Mouse (Mus musculus) heart, embryonic 16.5 days (tissue): ENCODE results near the gene Ciapin1. TPM values are rescaled to one million over a fixed set of nuclear protein-coding genes. Genes with fewer than 3 reads are reported as not detected.

Experiments
- ATAC-seq: fragments of 200-750 bp; cut with Nextera tagmentation; replicated peaks from 2 replicates; pipeline ENCODE4 v1.8.0; 2017; ENCODE audit warnings: moderate number of reproducible peaks; ENCODE audit not compliant: insufficient read depth, low FRiP score; ENCODE audit errors: extremely low read depth
- H3K27ac ChIP-seq: fragments of 300-500 bp; sonication (generic); 2 replicates; pipeline ENCODE4 v1.5.1; 2014; ENCODE audit warnings: mild to moderate bottlenecking, low read length, control low read depth, moderate library complexity
- H3K27me3 ChIP-seq: fragments of 300-500 bp; sonication (generic); 2 replicates; pipeline ENCODE4 v1.6.1; 2014; ENCODE audit warnings: low read length, mixed read lengths; ENCODE audit not compliant: control insufficient read depth, insufficient read depth
- H3K36me3 ChIP-seq: fragments of 300-500 bp; sonication (generic); 2 replicates; pipeline ENCODE4 v1.6.1; 2014; ENCODE audit not compliant: control insufficient read depth, insufficient read depth
- H3K4me1 ChIP-seq: fragments of 300-500 bp; sonication (generic); 2 replicates; pipeline ENCODE4 v1.6.1; 2014; ENCODE audit warnings: low read length, mixed read lengths; ENCODE audit not compliant: control insufficient read depth, insufficient read depth
- H3K4me2 ChIP-seq: fragments of 300-500 bp; sonication (generic); 2 replicates; pipeline ENCODE4 v1.6.1; 2014; ENCODE audit warnings: low read depth, mild to moderate bottlenecking, control low read depth, low read length
- H3K4me3 ChIP-seq: fragments of 300-500 bp; sonication (generic); 2 replicates; pipeline ENCODE4 v1.5.1; 2014; ENCODE audit warnings: mild to moderate bottlenecking, control low read depth, low read length
- H3K9ac ChIP-seq: fragments of 300-500 bp; sonication (generic); 2 replicates; pipeline ENCODE4 v1.6.1; 2014; ENCODE audit warnings: low read length, control low read depth
- H3K9me3 ChIP-seq: fragments of 300-500 bp; sonication (generic); replicated peaks from 2 replicates; pipeline ENCODE4 v1.6.1; 2016; ENCODE audit warnings: low read length; ENCODE audit not compliant: control insufficient read depth
- WGBS: fragments of 180-500 bp; shearing (Covaris S2); extraction: QIAGEN DNeasy Blood & Tissue Kit; methylation state at CpG from one replicate; pipeline ENCODE4 v1.1.7; 2014; 5-methylcytosine and 5-hydroxymethylcytosine counted together
- polyA plus RNA-seq: library from polyadenylated mRNA; unstranded; fragments of >200 nt; fragmentation: Nextera tagmentation; extraction: Ambion mirVana; gene quantifications from 2 replicates; pipeline ENCODE4 v1.2.1, GENCODE M21; 2015

Ciapin1 gene
- polyA plus RNA-seq: 88.2 and 98.8 TPM in 2 replicates

DNA sequence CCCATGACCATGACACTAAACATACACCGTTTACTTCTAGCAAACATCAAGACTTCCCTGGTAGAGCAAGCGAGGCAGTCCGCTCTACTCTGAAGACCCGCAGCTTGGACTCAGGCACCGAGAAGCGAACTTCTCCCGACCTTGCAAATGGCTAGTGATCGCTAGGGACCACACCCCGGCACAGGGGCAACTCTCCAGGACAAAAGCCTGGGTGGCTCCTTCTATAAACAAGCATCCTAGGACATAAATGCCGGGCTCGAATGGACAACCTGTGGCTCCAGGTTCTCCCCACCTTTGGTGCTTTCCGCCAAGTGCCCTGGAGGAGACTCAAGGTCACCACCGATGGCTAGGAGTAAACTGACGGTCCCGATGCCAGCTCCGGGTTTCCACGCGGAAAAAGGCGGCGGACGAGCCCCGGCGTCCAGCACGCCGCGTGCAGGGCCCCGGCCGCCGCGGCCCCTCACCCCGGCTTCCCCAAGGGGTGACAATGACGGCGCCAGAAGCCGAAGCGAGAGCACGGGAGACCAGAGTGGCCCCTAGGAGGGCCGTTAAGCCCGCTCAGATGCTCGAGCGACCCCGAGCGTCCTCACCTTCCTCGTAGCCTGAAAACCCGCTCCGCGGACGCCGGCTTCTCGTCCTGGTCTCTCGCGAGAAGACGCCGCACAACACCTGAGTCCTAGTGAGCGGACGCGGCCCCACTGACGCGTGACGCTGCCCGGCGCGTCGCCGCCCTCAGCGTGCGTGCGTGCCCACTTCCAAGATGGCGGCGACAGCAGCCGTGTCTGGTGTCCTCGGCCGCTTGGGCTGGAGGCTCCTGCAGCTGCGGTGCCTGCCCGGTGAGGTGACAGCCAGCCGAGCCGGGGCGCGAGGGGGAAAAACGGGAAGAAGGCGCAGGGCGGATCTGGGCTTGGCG lies at the start of gene Ciapin1, which contains the start of gene Coq9:
Ciapin1 (minus strand) TSS at position 697 of the 913 bp plus-strand sequence.
Coq9 (plus strand) TSS at position 660 of the 913 bp plus-strand sequence.
- ATAC-seq: peak; percentile 97
- H3K36me3 ChIP-seq: 0 out of 2 replicates have a peak, but pooled peaks cover 5% of the 10 kb centered on the region
- no peaks in the 10 kb centered on the region for H3K9me3 ChIP-seq
- H3K27ac ChIP-seq: peak within 1 kb of the TSS; percentile 99
- peak within 1 kb of the TSS; percentile 95 for H3K4me2 ChIP-seq
- whole genome bisulfite sequencing: under 1% methylated on average over 82 of the region's 82 CpGs
- no peaks in the 10 kb centered on the region for H3K27me3 ChIP-seq
- peak within 1 kb of the TSS; percentile 99 for H3K9ac ChIP-seq
- peaks cover 16% of the 10 kb centered on the region for H3K4me1 ChIP-seq
- peak within 1 kb of the TSS; percentile 99 for H3K4me3 ChIP-seq

DNA sequence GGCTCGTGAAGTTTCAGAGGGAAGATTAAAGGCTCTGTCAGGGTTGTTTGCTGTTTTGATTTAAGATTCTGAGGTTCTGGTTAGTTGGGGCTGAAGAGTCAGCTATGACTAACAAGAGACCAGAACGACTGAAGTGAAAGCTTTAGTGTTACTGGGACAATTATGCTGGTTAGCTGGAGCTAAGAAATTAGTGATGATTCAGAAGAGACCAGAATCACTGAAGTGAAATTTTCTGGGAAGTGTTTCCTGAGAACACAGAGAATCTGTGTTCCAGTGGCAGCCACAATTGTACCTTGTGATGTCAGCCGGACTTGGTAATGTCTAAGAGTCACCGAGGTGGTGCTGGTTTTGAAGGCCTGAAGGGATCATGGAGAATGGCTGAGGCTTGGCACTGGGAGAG lies 42.6 kb upstream of the Ciapin1 start:
- WGBS: 55% methylated on average over 4 of the region's 4 CpGs

DNA sequence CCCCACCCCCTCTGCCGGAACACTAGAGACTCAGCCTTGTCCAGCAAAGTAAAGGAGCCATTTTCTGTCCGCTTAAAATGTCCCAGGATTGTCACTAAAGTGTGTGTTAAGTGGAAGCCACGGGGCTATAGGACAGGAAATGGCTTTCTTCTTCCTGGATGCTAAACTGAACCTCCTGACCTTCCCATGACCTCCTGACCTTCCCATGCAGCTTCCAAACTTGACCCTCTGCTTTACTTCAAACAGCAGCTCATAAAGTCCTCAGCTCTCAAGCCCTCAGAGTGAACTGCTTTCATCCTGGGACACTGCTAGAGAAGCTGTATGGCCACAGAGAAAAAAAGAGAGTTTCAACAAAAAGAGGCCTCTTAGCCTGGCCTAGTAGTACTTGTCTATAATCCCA lies 38.7 kb upstream of the Ciapin1 start:
- 45% methylated on average over 3 of the region's 3 CpGs for WGBS
- H3K4me1 ChIP-seq: peaks cover 25% of the 10 kb centered on the region
- no peaks in the 10 kb centered on the region for H3K27me3 ChIP-seq
- H3K4me2 ChIP-seq: peak overlapping the region; percentile 95
- ATAC-seq: no peak
- H3K4me3 ChIP-seq: no peak overlapping the region
- H3K9ac ChIP-seq: no peak overlapping the region
- no peaks in the 10 kb centered on the region for H3K9me3 ChIP-seq
- H3K27ac ChIP-seq: peak overlapping the region; percentile 20; the same call in 1 of the 2 replicates
- H3K36me3 ChIP-seq: no peaks in the 10 kb centered on the region

More for the DNA sequence above, 42.6 kb upstream of the Ciapin1 start:
- Histone ChIP-seq H3K9me3 (no peaks in the 10 kb centered on the region), H3K4me3 (no peak overlapping the region), H3K27ac (no peak overlapping the region), H3K9ac (no peak overlapping the region), H3K4me2 (no peak overlapping the region), H3K4me1 (peaks cover 7% of the 10 kb centered on the region), H3K27me3 (no peaks in the 10 kb centered on the region), H3K36me3 (no peaks in the 10 kb centered on the region)
- no peak for ATAC-seq

DNA sequence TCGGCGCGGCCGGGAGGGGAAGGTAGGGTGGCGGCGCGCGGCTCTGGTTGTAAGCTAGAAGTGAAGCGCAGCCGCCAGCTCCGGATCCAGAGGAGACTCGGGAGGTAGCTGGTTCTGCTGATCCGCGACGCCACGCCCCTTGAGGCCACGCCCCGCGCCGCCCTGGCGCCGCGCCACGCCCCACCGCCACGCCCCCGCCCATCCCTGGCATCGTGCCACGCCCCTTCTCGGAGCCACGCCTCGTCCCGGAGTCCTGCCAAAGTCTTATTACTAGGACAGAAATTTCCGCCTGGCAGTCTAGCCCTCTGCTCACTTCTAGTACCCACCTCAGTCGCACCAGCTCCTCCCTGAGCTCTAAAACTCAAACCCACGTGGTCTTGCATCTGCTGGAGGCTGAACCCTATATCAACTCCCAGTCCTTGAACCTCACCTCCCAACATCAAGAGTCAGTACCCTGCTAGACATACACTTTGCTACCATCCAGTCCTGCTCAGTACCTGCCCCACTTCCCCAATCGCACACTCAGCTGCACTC lies 38.1 kb upstream of the Ciapin1 start, which contains the start of gene Dok4:
Dok4 (minus strand) TSS at position 134 of the 534 bp plus-strand sequence.
- H3K27me3 ChIP-seq: no peaks in the 10 kb centered on the region
- ATAC-seq: peak; percentile 80
- peaks cover 29% of the 10 kb centered on the region for H3K4me1 ChIP-seq
- H3K9me3 ChIP-seq: no peaks in the 10 kb centered on the region
- H3K4me3 ChIP-seq: peak within 1 kb of the TSS; percentile 67
- WGBS: 2% methylated on average over 28 of the region's 37 CpGs
- H3K4me2 ChIP-seq: peak within 1 kb of the TSS; percentile 95
- peak within 1 kb of the TSS; percentile 82 for H3K9ac ChIP-seq
- H3K36me3 ChIP-seq: no peaks in the 10 kb centered on the region
- peak within 1 kb of the TSS; percentile 78 for H3K27ac ChIP-seq

DNA sequence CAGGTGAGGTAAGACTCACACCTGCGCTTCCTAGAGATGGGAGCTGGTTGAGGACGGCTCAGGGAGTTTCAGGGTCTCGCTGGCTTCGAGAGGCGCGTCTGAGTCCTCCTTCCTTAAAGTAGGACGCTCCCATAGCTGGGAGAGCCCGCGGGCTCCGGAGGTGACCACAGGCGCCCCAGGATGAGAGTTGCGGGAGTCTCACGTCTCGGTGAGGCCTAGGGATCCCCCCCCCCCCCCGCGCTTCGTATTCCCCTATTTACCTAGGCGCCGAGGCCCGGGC lies 37.7 kb upstream of the Ciapin1 start:
- Histone ChIP-seq H3K4me3 (peak overlapping the region; percentile 67), H3K4me1 (peaks cover 33% of the 10 kb centered on the region), H3K4me2 (peak overlapping the region; percentile 95), H3K9me3 (no peaks in the 10 kb centered on the region), H3K9ac (peak overlapping the region; percentile 82), H3K27ac (peak overlapping the region; percentile 78), H3K27me3 (no peaks in the 10 kb centered on the region), H3K36me3 (no peaks in the 10 kb centered on the region)
- no peak for ATAC-seq
- WGBS: under 1% methylated on average over 16 of the region's 20 CpGs

DNA sequence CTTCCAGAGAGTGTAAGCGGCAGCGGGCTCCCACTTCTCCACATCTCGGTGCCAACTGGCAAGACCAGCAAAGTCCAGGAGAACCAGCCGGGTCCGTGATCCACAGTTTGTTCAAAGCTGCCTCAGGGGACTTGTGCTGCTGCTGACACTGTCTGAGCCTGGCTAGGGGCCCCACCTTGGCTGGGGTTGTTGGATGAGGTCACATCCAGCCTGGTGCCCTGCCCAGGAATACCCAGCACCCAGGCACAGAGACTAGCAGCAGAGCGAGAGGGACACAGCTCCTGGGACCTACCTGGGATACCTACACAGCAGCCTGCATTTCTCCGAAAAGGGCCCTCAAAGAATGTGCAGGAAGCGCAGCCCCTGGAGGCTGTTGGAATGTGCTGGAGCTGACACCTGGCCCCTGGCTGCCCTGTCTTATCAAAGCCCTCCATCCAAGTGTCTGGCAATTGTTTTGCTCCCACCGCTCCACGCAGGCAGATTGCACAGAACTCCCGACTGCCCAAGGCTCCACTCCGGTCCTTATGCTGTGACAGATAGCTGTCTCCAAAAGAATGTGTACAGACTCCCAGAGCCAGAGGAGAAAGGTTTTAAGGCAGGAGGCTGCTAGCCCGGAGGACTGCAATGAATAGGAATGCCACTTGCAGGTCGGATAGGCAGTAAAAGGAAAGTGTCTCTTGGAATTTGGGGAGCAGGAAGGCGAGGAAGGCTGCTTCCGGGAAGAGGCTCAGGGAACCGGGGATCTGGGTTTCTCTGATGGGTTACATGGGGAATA lies 37.1 kb upstream of the Ciapin1 start:
- Histone ChIP-seq H3K9ac (peak overlapping the region; percentile 82), H3K27ac (peak overlapping the region; percentile 78), H3K27me3 (no peaks in the 10 kb centered on the region), H3K9me3 (no peaks in the 10 kb centered on the region), H3K4me3 (peak overlapping the region; percentile 67), H3K4me2 (peak overlapping the region; percentile 95), H3K4me1 (peaks cover 38% of the 10 kb centered on the region), H3K36me3 (no peaks in the 10 kb centered on the region)
- ATAC-seq: no peak
- 8% methylated on average over 17 of the region's 17 CpGs for WGBS

DNA sequence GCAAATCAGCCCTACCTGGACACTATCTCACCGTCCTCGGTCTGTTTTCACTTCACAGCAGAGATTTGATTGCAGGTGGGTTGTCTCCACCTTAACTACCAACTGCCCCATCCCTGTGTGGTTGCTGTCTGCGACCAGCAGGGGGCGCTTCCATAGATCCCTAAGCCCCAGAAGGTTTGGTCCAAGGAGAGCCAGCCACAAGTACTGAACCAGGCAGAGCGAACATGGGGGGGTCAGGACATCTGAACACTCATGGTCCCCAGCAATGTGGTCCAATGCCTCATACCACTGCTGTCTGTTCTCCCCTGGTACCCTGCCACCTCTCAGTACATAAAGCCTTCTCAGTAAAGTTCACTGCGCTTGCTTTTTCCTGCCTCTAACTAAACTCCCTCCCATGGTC lies 36.2 kb upstream of the Ciapin1 start:
- peak overlapping the region; percentile 67 for H3K4me3 ChIP-seq
- no peak for ATAC-seq
- H3K4me1 ChIP-seq: peaks cover 46% of the 10 kb centered on the region
- peak overlapping the region; percentile 24; the same call in 1 of the 2 replicates for H3K9ac ChIP-seq
- H3K27ac ChIP-seq: no peak overlapping the region
- H3K27me3 ChIP-seq: no peaks in the 10 kb centered on the region
- peak overlapping the region; percentile 95 for H3K4me2 ChIP-seq
- WGBS: 11% methylated on average over 6 of the region's 6 CpGs
- H3K36me3 ChIP-seq: no peaks in the 10 kb centered on the region
- H3K9me3 ChIP-seq: no peaks in the 10 kb centered on the region

DNA sequence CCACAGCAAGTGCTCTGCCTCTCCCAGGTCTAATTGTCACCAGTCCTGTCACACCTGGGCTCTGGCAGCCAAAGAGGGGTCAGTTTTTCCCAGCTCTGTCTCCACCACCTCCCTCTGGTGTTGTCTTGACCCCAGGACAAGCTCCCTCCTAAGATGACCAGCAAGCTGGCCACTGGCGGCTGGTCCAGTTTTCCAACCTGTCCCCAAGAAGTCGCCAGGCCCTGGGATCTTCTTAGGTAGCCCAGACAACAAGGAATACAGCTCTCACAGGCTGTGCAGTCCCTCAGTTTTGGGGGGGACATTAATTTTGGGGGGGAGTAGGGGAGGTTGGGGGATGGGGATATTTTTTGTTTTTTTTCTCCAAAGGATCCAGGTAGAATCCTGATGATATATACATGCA lies 34.4 kb upstream of the Ciapin1 start:
- Histone ChIP-seq H3K27ac (no peak overlapping the region), H3K4me2 (peak overlapping the region; percentile 32), H3K27me3 (no peaks in the 10 kb centered on the region), H3K4me1 (peaks cover 60% of the 10 kb centered on the region), H3K4me3 (no peak overlapping the region), H3K9ac (no peak overlapping the region), H3K9me3 (no peaks in the 10 kb centered on the region), H3K36me3 (no peaks in the 10 kb centered on the region)
- no peak for ATAC-seq
- 78% methylated on average over 2 of the region's 2 CpGs for WGBS
